Mouse (Mus musculus): ENCODE measurements around the gene Uba3. TPM values are rescaled to one million over a fixed set of nuclear protein-coding genes. Genes with fewer than 3 reads are reported as not detected.
A peak's percentile ranks its signal among the peaks of the same experiment; 100 is the strongest.

The Uba3 gene
- polyA plus RNA-seq, 1 experiment = not detected

DNA sequence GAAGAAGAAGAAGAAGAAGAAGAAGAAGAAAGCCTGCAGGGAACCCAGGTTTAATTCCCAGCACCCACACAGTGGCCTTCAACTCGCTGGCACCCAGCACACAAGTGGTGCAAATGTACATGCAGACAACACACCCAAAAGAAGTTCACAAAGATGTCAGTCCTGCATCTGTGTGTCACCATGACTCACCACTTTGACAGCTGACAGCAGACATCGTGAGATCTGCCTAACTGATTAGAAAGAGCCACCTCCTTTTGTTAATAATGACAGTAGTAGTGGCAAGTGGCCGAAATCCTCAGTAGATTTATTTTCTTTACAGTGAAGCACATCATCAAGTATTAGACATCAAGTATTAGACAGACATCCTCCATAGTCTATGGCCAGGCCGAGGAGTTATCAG, 1.6 kb upstream of the Uba3 start:
- H3K27ac ChIP-seq (ENCODE audit: insufficient read depth, low read depth, low read length) = no peak overlapping the region
- no peak for TF ChIP-seq POLR2A (IDR thresholded peaks at IDR 0.05; ENCODE audit: insufficient read depth, low read depth, low read length)
- TF ChIP-seq CTCF (IDR thresholded peaks at IDR 0.05; ENCODE audit: insufficient read depth, low read depth, low read length) = no peak
- peaks cover 2% of the 10 kb centered on the region for H3K4me1 ChIP-seq (ENCODE audit: control insufficient read depth, insufficient read depth, low read length)
- WGBS = 85% methylated on average over 4 of the region's 4 CpGs
- no peak overlapping the region for H3K4me3 ChIP-seq (ENCODE audit: insufficient read depth, low read depth, low read length)

DNA sequence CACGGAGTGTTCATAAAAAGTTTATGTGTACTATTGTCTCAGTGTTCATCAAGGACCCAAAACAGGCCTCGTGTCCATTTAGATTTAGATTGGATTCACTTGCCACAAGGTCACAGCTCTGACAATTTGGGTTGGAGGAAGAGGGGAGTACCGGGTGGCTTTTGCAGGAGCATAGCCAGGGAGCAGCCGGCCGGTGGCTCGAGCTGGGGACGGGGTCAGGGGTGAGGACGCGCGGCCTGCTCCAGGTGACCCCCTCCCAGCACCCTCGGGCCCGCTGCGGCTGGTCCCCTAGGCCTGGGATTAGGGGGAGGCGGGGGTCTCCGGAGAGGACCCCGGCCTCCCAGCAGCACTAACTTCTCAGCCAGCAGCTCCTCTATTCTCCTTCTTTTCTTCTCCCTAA, 495 bp downstream of the Uba3 start:
- under 1% methylated on average over 16 of the region's 16 CpGs for WGBS
- no peak for TF ChIP-seq CTCF (IDR thresholded peaks at IDR 0.05; ENCODE audit: insufficient read depth, low read depth, low read length)
- Histone ChIP-seq H3K4me3 (ENCODE audit: insufficient read depth, low read depth, low read length) (peak overlapping the region; percentile 68), H3K27ac (ENCODE audit: insufficient read depth, low read depth, low read length) (no peak overlapping the region), H3K4me1 (ENCODE audit: control insufficient read depth, insufficient read depth, low read length) (no peaks in the 10 kb centered on the region)

DNA sequence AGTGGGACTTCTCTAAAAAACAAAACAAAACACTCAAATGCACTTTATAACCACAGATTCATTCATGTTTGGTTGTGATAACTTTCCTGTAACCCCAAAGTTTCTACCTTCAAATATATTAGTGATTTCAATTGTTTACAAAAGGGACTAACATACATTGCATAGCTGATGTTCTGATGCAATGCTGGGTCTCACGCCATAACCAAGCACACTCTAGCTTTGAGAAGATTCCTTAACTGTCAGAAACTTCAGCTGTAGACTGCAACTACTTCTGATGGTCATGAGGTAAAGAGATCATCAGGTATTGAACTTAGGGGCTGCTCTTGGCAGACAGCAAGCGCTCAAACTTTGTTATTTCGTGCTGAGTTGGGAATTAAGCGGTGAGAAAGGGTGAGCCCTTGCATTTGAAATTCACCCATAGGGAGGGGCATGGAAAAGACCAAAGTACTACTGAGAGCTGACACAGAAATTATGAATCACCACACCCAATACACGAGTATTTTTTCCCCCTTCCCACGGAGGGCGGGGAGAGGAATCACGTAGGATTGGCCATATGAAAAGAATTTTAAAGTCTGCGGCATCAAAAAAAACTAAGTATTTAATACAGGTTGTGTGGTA, 1.1 kb downstream of the Uba3 start:
- Histone ChIP-seq H3K4me1 (ENCODE audit: control insufficient read depth, insufficient read depth, low read length) (no peaks in the 10 kb centered on the region), H3K4me3 (ENCODE audit: insufficient read depth, low read depth, low read length) (no peak overlapping the region), H3K27ac (ENCODE audit: insufficient read depth, low read depth, low read length) (no peak overlapping the region)
- no peak for TF ChIP-seq POLR2A (IDR thresholded peaks at IDR 0.05; ENCODE audit: insufficient read depth, low read depth, low read length)
- TF ChIP-seq CTCF (IDR thresholded peaks at IDR 0.05; ENCODE audit: insufficient read depth, low read depth, low read length) = no peak
- 13% methylated on average over 9 of the region's 9 CpGs for WGBS

DNA sequence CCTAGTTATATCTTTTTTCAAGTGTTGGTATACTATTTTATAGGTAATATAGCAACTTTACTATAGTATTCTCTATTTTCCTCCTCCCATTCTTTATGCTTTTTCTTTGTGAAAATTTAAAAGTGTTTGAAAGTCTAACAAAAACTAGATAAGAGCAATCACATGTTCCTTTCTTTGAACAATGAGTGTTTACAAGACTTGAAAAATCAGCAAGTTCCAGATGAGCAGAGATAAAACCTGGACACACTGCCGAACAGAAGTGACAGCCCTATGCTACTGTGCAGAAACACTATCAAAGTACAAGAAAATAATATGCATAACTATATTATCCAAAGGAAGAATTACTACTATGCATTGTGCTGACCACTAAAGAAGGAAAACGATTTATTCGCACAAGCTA, 3.0 kb downstream of the Uba3 start:
- 92% methylated on average over 3 of the region's 3 CpGs for WGBS
- H3K27ac ChIP-seq (ENCODE audit: insufficient read depth, low read depth, low read length) = no peak overlapping the region
- H3K4me3 ChIP-seq (ENCODE audit: insufficient read depth, low read depth, low read length) = no peak overlapping the region
- TF ChIP-seq CTCF (IDR thresholded peaks at IDR 0.05; ENCODE audit: insufficient read depth, low read depth, low read length) (no peak), POLR2A (IDR thresholded peaks at IDR 0.05; ENCODE audit: insufficient read depth, low read depth, low read length) (no peak)
- H3K4me1 ChIP-seq (ENCODE audit: control insufficient read depth, insufficient read depth, low read length) = no peaks in the 10 kb centered on the region

DNA sequence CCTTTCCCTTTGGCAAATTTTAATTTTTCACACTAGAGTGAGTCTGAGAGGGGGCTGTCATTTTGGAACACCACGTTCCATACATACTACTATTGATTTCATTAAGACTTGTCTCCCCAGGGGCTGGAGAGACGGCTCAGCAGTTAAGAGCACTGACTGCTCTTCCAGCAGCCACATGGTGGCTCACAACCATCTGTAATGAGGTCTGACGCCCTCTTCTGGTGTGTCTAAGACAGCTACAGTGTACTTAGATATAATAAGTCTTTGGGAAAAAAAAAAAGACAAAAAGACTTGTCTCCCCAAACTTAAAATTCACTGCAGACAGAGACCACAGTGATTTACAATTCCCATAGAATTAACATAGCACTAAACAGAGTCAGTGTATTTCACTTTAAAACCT, 5.0 kb downstream of the Uba3 start:
- WGBS = 61% methylated on average over 3 of the region's 3 CpGs
- Histone ChIP-seq H3K27ac (ENCODE audit: insufficient read depth, low read depth, low read length) (no peak overlapping the region), H3K4me3 (ENCODE audit: insufficient read depth, low read depth, low read length) (no peak overlapping the region), H3K4me1 (ENCODE audit: control insufficient read depth, insufficient read depth, low read length) (no peaks in the 10 kb centered on the region)
- TF ChIP-seq POLR2A (IDR thresholded peaks at IDR 0.05; ENCODE audit: insufficient read depth, low read depth, low read length) = no peak
- no peak for TF ChIP-seq CTCF (IDR thresholded peaks at IDR 0.05; ENCODE audit: insufficient read depth, low read depth, low read length)

DNA sequence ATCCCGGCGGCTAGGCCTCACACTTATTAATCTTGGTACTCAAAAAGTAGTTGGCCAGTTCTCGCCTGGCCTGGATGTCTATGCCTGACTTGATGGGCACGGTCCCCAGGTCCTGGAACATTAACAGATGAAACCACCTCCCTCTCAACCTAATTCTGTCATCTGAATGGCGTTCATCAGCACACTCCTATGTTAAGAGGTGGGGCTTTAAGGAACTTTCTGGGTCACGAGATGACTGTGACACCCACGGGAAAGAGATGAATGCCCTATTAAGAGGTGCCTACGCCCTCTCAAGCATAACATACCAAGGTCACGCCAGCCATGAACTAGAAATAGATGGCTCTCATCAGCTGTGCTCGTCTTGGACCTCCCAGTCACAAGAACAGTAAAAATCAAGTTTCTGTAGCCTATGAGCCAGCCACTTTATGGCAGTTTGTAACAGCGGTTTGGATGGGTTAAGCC, 26.0 kb downstream of the Uba3 start:
- peaks cover 4% of the 10 kb centered on the region; the same call in 1 of the 2 replicates for H3K4me1 ChIP-seq (ENCODE audit: control insufficient read depth, insufficient read depth, low read length)
- H3K27ac ChIP-seq (ENCODE audit: insufficient read depth, low read depth, low read length) = peak overlapping the region; percentile 83
- TF ChIP-seq POLR2A (IDR thresholded peaks at IDR 0.05; ENCODE audit: insufficient read depth, low read depth, low read length) (no peak), CTCF (IDR thresholded peaks at IDR 0.05; ENCODE audit: insufficient read depth, low read depth, low read length) (no peak)
- WGBS = 4% methylated on average over 11 of the region's 11 CpGs
- peak overlapping the region; percentile 79 for H3K4me3 ChIP-seq (ENCODE audit: insufficient read depth, low read depth, low read length)

DNA sequence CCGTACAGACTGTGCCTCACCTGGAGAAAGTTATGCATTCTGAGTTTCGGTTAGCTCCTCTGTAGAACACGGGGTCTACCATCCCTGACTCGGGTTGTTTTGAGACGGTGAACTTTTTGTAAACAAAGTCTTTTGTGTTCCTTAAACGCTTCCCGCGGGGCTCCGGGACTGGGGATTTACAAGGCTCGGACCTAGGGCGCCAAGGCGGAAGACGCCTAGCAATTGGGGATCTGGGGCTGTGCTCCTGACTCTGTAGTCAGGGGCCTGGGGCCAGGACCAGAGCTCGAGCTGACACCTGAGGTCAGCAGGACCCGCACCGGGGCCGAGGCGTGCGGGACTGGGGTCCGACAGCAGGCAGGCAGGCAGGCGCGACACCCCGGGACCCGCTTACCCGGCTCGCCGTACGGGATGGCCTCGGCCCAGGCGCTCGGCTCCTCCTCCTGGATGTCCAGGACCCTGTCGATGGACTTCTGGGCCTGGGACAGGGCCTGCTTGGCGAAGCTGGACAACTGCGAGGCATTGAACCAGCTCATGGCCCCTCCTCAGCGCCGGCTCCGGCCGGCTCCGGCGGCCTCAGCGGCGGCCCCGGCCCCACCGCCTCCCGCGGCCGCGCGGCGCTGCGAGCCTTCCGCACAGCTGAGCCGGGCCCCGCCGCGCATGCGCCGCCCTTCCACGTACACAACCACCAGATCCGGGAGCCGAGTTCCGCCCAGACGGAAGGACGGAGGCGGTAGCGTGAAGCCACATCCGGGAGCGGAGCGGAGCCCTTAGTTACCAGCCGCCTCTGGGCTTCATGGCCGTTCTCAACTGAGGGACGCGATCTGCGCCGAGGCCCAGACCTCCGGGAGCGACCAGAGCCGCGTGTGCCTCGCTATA, 26.7 kb downstream of the Uba3 start, which contains the start of gene Tmf1:
Gene Tmf1 (minus strand): TSS at position 632 of the 876 bp plus-strand sequence.
- peak within 1 kb of the TSS; percentile 79 for H3K4me3 ChIP-seq (ENCODE audit: insufficient read depth, low read depth, low read length)
- H3K27ac ChIP-seq (ENCODE audit: insufficient read depth, low read depth, low read length) = peak within 1 kb of the TSS; percentile 83
- TF ChIP-seq POLR2A (IDR thresholded peaks at IDR 0.05; ENCODE audit: insufficient read depth, low read depth, low read length) (peak; percentile 88), CTCF (IDR thresholded peaks at IDR 0.05; ENCODE audit: insufficient read depth, low read depth, low read length) (no peak)
- peaks cover 4% of the 10 kb centered on the region; the same call in 1 of the 2 replicates for H3K4me1 ChIP-seq (ENCODE audit: control insufficient read depth, insufficient read depth, low read length)
- WGBS = under 1% methylated on average over 80 of the region's 80 CpGs

DNA sequence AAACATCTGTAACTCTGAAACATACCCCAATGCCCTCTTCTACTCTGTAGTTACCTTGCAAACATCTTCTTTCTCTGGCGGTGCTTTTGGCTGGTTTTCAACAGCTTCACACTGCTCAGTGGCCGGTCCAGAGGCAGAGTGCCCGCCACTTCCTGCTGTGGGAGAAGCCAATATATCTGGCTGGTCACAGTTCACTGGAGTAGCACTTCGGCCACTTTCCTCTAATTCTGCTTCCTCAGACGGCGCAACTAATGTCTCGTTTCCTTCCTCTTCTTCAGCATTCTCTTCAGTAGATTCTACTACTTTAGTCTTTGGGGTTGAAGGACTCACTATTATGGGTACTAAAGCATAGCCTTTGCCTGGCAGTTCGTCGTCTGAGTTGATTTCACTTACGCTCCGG, 29.7 kb downstream of the Uba3 start:
- TF ChIP-seq POLR2A (IDR thresholded peaks at IDR 0.05; ENCODE audit: insufficient read depth, low read depth, low read length) (no peak), CTCF (IDR thresholded peaks at IDR 0.05; ENCODE audit: insufficient read depth, low read depth, low read length) (no peak)
- H3K27ac ChIP-seq (ENCODE audit: insufficient read depth, low read depth, low read length) = no peak overlapping the region
- peaks cover 4% of the 10 kb centered on the region; the same call in 1 of the 2 replicates for H3K4me1 ChIP-seq (ENCODE audit: control insufficient read depth, insufficient read depth, low read length)
- H3K4me3 ChIP-seq (ENCODE audit: insufficient read depth, low read depth, low read length) = no peak overlapping the region
- 76% methylated on average over 11 of the region's 11 CpGs for WGBS

DNA sequence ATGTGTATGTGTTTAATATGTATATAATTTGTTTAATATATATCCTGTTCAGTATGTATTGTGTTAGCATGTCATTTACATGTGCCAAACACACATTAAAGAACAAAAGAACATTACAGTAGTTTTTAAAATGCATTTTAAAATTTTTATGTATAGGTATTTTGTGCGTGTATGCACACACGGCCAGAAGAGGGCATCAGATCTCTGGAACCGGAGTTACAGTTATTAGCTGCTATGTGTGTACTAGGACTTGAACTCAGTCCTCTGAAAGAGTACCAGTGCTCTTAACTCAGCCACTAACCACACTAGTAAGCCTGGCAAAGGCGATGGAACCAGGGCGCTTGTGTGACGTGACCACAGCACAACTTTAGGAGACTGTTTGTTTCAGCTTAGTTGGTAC, 55.3 kb downstream of the Uba3 start:
- peaks cover 11% of the 10 kb centered on the region for H3K4me1 ChIP-seq (ENCODE audit: control insufficient read depth, insufficient read depth, low read length)
- no peak for TF ChIP-seq CTCF (IDR thresholded peaks at IDR 0.05; ENCODE audit: insufficient read depth, low read depth, low read length)
- no peak for TF ChIP-seq POLR2A (IDR thresholded peaks at IDR 0.05; ENCODE audit: insufficient read depth, low read depth, low read length)
- no peak overlapping the region for H3K4me3 ChIP-seq (ENCODE audit: insufficient read depth, low read depth, low read length)
- H3K27ac ChIP-seq (ENCODE audit: insufficient read depth, low read depth, low read length) = no peak overlapping the region
- 79% methylated on average over 6 of the region's 6 CpGs for WGBS

Measured in olfactory bulb, adult 2 months (tissue).